In genomic region chr16:96722135-96722534, GRCm38 (mm10) we compare ENCODE assay signal across 13 mouse cellular contexts.
A peak's percentile ranks its signal among the peaks of the same experiment; 100 is the strongest.
DNase-seq lines count a peak whose midpoint lies in the region; ATAC-seq and TF ChIP-seq lines count a peak whose summit lies in the region.
"Had no signal": no experiment of that assay in that cellular context is flagged by ENCODE, and none has a peak within 500 bp of the region (broad histone marks: within the 10 kb centered on the region; RNA-seq: fewer than 3 reads in every experiment).

No protein-coding gene starts in this region.

- H3K9ac ChIP-seq in intestine, postnatal 0 days (ENCODE audit: low read depth, low read length), result no peak overlapping the region
- H3K9ac ChIP-seq in intestine, embryonic 16.5 days (ENCODE audit: low read depth, low read length), result no peak overlapping the region
- H3K9ac ChIP-seq: lung, embryonic 15.5 days; midbrain, embryonic 12.5 days; neural tube, embryonic 13.5 days had no signal

- no peaks in the 10 kb centered on the region for H3K9me3 ChIP-seq in intestine, postnatal 0 days (ENCODE audit: control insufficient read depth)
- H3K9me3 ChIP-seq in intestine, embryonic 16.5 days (ENCODE audit: control insufficient read depth, low read length), result no peaks in the 10 kb centered on the region
- no peaks in the 10 kb centered on the region for H3K9me3 ChIP-seq in E14TG2a.4 (ENCODE audit: low read length)
- H3K9me3 ChIP-seq: lung, embryonic 15.5 days; midbrain, embryonic 12.5 days; neural tube, embryonic 13.5 days had no signal

- no peak for ATAC-seq in intestine, postnatal 0 days
- ATAC-seq in intestine, embryonic 16.5 days, result no peak
- 0 out of 4 replicates have a peak, but pooled peaks have one; percentile 25 to 32 for ATAC-seq in hematopoietic stem cell, adult 5-6 weeks (replicated peaks in 1 of 2; ENCODE audit: insufficient read depth in 1 of 2, low FRiP score in 2 of 2, low TSS enrichment in 1 of 2, low read depth in 1 of 2, poor library complexity in 2 of 2, severe bottlenecking in 2 of 2)

- peak; percentile 52 for TF ChIP-seq CTCF in intestine, postnatal 0 days (IDR thresholded peaks at IDR 0.05; ENCODE audit: low read depth)
- peak; percentile 26; the same call in 1 of the 2 replicates for TF ChIP-seq CTCF in E14TG2a.4 (conservative IDR thresholded peaks at IDR 0.05; ENCODE audit: low read length)

- no peaks in the 10 kb centered on the region for H3K36me3 ChIP-seq in intestine, postnatal 0 days (ENCODE audit: control insufficient read depth, insufficient read depth)
- no peaks in the 10 kb centered on the region for H3K36me3 ChIP-seq in intestine, embryonic 16.5 days (ENCODE audit: control insufficient read depth, insufficient read depth, low read length)
- H3K36me3 ChIP-seq in E14TG2a.4 (ENCODE audit: insufficient read depth, low read length), result no peaks in the 10 kb centered on the region
- H3K36me3 ChIP-seq: lung, embryonic 15.5 days; midbrain, embryonic 12.5 days; neural tube, embryonic 13.5 days had no signal

- intact Hi-C loops in heart, postnatal 25 days (cut with DNase I), result no loop called here

- peak; percentile 17 for DNase-seq in A20 (ENCODE audit: low read depth, low spot score)
- no peak for DNase-seq in heart, postnatal 25 days (ENCODE audit: low spot score)
- DNase-seq in frontal cortex, postnatal 14 days (ENCODE audit: low spot score in 2 of 2), result no peak
- DNase-seq: right cerebral cortex, adult 18-20 months had no signal

- H3K27ac ChIP-seq in intestine, postnatal 0 days (ENCODE audit: low read depth, low read length), result no peak overlapping the region
- H3K27ac ChIP-seq in intestine, embryonic 16.5 days (ENCODE audit: low read length), result no peak overlapping the region
- H3K27ac ChIP-seq: lung, embryonic 15.5 days; neural tube, embryonic 13.5 days had no signal

- H3K4me3 ChIP-seq in intestine, postnatal 0 days (ENCODE audit: low read depth, low read length), result no peak overlapping the region
- no peak overlapping the region for H3K4me3 ChIP-seq in intestine, embryonic 16.5 days (ENCODE audit: low read length)
- no peak overlapping the region for H3K4me3 ChIP-seq in E14TG2a.4 (replicated peaks; ENCODE audit: low read length)
- H3K4me3 ChIP-seq: lung, embryonic 15.5 days; midbrain, embryonic 12.5 days; neural tube, embryonic 13.5 days had no signal

- H3K27me3 ChIP-seq in intestine, postnatal 0 days (replicated peaks; ENCODE audit: control insufficient read depth, insufficient read depth, low read length), result no peaks in the 10 kb centered on the region
- no peaks in the 10 kb centered on the region for H3K27me3 ChIP-seq in intestine, embryonic 16.5 days (replicated peaks; ENCODE audit: control insufficient read depth, insufficient read depth, low read length)
- H3K27me3 ChIP-seq in E14TG2a.4 (ENCODE audit: insufficient read depth, low read length), result no peaks in the 10 kb centered on the region
- H3K27me3 ChIP-seq: lung, embryonic 15.5 days; midbrain, embryonic 12.5 days; neural tube, embryonic 13.5 days had no signal

- no peaks in the 10 kb centered on the region for H3K4me1 ChIP-seq in intestine, postnatal 0 days (replicated peaks; ENCODE audit: control insufficient read depth, insufficient read depth, low read length)
- H3K4me1 ChIP-seq in intestine, embryonic 16.5 days (ENCODE audit: control insufficient read depth, insufficient read depth, low read length), result no peaks in the 10 kb centered on the region
- no peaks in the 10 kb centered on the region for H3K4me1 ChIP-seq in E14TG2a.4 (replicated peaks; ENCODE audit: low read depth, low read length)
- H3K4me1 ChIP-seq: lung, embryonic 15.5 days had no signal

- H3K4me2 ChIP-seq in intestine, postnatal 0 days (replicated peaks; ENCODE audit: low read depth), result no peak overlapping the region
- H3K4me2 ChIP-seq in intestine, embryonic 16.5 days (ENCODE audit: low read depth, low read length), result no peak overlapping the region
- H3K4me2 ChIP-seq: heart, embryonic 11.5 days; hindbrain, embryonic 14.5 days; lung, embryonic 15.5 days; midbrain, embryonic 12.5 days; neural tube, embryonic 13.5 days had no signal

- WGBS in intestine, postnatal 0 days, result 70% methylated on average over 3 of the region's 3 CpGs
- WGBS in intestine, embryonic 16.5 days, result 68% methylated on average over 3 of the region's 3 CpGs

Comparison
In these comparisons a context has a peak if more than half of its experiments do, and no peak if none do; other contexts are left out.
1. ATAC-seq: peak in hematopoietic stem cell, adult 5-6 weeks (2 of 2); none in intestine, postnatal 0 days (single experiment) and intestine, embryonic 16.5 days (single experiment).